Mouse (Mus musculus): ENCODE measurements around the gene Brd4.

- no peak for TF ChIP-seq POLR2A (IDR thresholded peaks at IDR 0.05; ENCODE audit: control insufficient read depth, low read depth, low read length)
- no peak for TF ChIP-seq CTCF (IDR thresholded peaks at IDR 0.05; ENCODE audit: control insufficient read depth, insufficient read depth, insufficient replicate concordance, low read depth, low read length)
Measured at GRCm38 (mm10) chr17:32238589-32238988, 45.9 kb downstream of the Brd4 start.

Measured in testis, adult 2 months (tissue).